Mouse (Mus musculus): ENCODE data around the gene Gas7. TPM values are rescaled to one million over a fixed set of nuclear protein-coding genes. Genes with fewer than 3 reads are reported as not detected.

Gene Gas7
- total RNA-seq, 1 experiment = 2.4 TPM

DNA sequence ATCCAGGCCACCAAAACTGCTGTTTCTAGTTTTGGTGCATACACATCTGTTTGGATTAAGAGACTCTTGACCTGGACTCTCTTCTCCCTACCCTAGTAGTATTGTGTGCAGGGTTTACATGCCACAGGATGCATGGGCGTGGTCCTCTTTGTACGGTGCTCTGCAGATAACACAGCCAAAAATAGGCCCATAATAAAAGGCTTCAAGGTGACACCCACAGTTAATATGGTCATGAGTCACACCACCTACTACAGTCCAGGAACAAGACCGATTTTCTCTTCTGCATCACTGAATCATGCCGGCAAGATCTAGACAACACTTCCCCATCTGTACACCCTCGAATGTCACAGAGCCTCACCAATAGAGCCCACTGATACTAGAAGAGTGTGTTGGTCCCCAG lies 266.2 kb downstream of the Gas7 start:
- H3K9ac ChIP-seq (ENCODE audit: insufficient read depth, low read depth, low read length, poor library complexity, severe bottlenecking) = no peak overlapping the region
- no peaks in the 10 kb centered on the region for H3K9me3 ChIP-seq (ENCODE audit: control insufficient read depth, insufficient read depth, low read depth, low read length)
- H3K4me1 ChIP-seq (ENCODE audit: control insufficient read depth in 2 of 2, insufficient read depth in 2 of 2, low read length in 2 of 2, poor library complexity in 1 of 2) = no peaks in the 10 kb centered on the region
- H3K4me3 ChIP-seq (ENCODE audit: insufficient read depth in 1 of 2, low read depth in 1 of 2, low read length in 2 of 2, poor library complexity in 1 of 2, severe bottlenecking in 1 of 2) = no peak overlapping the region
- no peak for DNase-seq (ENCODE audit: low read depth, low spot score)
- no peak overlapping the region for H3K27ac ChIP-seq (ENCODE audit: insufficient read depth, low read depth, low read length, poor library complexity, severe bottlenecking)
- TF ChIP-seq MAFK (IDR thresholded peaks at IDR 0.05; ENCODE audit: insufficient read depth, low read depth, low read length) (no peak), CHD2 (IDR thresholded peaks at IDR 0.05; ENCODE audit: low read depth, low read length) (no peak), ZC3H11A (IDR thresholded peaks at IDR 0.05; ENCODE audit: borderline replicate concordance, low read depth, low read length) (no peak), ZNF384 (IDR thresholded peaks at IDR 0.05; ENCODE audit: low read depth, low read length) (no peak), HCFC1 (IDR thresholded peaks at IDR 0.05; ENCODE audit: borderline replicate concordance, insufficient read depth, low read length) (no peak)
- no peaks in the 10 kb centered on the region for H3K36me3 ChIP-seq (ENCODE audit: control insufficient read depth, insufficient read depth, low read length, poor library complexity, severe bottlenecking)
- in situ Hi-C loops (cut with MboI; ENCODE audit: low sequenced_read_pairs in 2 of 2, unreplicated experiment in 2 of 2) = no loop called here

DNA sequence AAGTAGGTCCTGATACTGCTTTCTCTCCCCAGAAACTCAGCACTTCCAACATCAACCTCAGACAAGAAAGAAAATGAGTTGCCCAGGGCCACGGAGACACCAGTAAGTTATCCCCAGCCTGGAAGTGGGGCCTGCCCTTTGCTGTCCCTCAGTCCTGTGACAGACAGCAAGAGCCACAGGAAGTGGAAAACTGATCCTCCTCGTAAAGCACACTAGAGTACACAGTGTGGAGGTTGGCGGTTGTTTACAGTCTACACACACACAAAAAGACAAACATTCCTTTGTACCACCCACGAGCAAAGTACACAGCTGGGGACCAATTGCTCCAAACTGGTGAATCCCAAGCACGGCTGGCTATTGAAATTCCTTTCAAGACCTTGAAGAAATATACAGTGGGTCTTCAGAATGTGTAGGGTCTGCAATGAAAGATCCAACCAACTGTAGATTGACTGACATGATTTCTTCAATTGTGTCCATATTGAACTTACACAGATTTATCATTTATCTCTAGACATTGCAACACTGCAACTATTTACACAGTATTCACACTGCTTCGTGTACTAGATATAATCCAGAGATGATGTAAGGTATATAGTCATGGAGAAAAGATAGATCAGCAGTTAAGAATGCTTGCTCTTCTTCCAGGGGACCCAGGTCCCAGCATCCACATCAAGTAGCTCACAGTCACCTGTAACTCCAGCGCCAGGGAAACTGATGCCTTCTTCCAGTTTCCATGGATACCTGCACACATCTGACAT lies 267.3 kb downstream of the Gas7 start:
- Histone ChIP-seq H3K27ac (ENCODE audit: insufficient read depth, low read depth, low read length, poor library complexity, severe bottlenecking) (no peak overlapping the region), H3K36me3 (ENCODE audit: control insufficient read depth, insufficient read depth, low read length, poor library complexity, severe bottlenecking) (no peaks in the 10 kb centered on the region), H3K4me3 (ENCODE audit: insufficient read depth in 1 of 2, low read depth in 1 of 2, low read length in 2 of 2, poor library complexity in 1 of 2, severe bottlenecking in 1 of 2) (no peak overlapping the region), H3K9me3 (ENCODE audit: control insufficient read depth, insufficient read depth, low read depth, low read length) (no peaks in the 10 kb centered on the region), H3K9ac (ENCODE audit: insufficient read depth, low read depth, low read length, poor library complexity, severe bottlenecking) (no peak overlapping the region), H3K4me1 (ENCODE audit: control insufficient read depth in 2 of 2, insufficient read depth in 2 of 2, low read length in 2 of 2, poor library complexity in 1 of 2) (no peaks in the 10 kb centered on the region)
- DNase-seq (ENCODE audit: low read depth, low spot score) = no peak
- TF ChIP-seq CHD2 (IDR thresholded peaks at IDR 0.05; ENCODE audit: low read depth, low read length) (no peak), ZNF384 (IDR thresholded peaks at IDR 0.05; ENCODE audit: low read depth, low read length) (no peak), HCFC1 (IDR thresholded peaks at IDR 0.05; ENCODE audit: borderline replicate concordance, insufficient read depth, low read length) (no peak)
- in situ Hi-C loops (cut with MboI; ENCODE audit: low sequenced_read_pairs in 2 of 2, unreplicated experiment in 2 of 2) = no loop called here

DNA sequence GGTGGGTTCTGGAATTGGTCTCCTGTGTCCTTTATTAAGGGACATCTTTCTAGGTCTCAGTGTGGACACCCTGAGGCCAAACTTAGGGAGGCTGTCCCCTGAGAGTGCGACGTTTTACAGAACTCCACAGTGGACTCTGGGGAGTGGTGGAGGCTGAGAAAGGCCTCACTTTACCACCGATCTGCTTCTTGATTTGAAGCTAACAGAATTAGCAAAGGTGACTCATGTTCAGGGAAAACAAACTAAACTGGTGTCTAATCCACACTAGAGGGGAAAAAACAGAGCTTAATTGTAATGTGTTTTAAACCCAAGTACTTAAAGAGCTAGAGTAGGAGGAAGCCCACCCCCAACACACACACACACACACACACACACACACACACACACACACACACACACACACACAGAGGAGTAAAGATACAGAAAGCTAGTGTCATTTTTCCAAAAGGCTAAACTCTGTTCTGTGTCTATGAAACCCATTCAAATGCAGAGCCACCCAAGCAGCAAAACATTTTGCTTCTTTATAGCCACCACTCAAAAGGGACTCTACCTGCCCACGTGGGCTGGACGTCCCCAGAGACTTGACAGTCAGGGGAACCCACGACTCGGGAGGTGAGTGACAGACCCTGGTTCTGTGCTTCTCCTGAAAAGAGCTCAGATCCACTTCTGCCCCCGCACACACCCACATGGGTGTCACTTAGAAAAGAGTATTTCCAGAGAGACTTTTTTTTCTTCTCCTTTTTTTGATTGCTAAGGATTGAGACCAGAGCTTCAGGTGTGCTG lies 268.2 kb downstream of the Gas7 start:
- no peaks in the 10 kb centered on the region for H3K36me3 ChIP-seq (ENCODE audit: control insufficient read depth, insufficient read depth, low read length, poor library complexity, severe bottlenecking)
- H3K4me3 ChIP-seq (ENCODE audit: insufficient read depth in 1 of 2, low read depth in 1 of 2, low read length in 2 of 2, poor library complexity in 1 of 2, severe bottlenecking in 1 of 2) = no peak overlapping the region
- no peak overlapping the region for H3K27ac ChIP-seq (ENCODE audit: insufficient read depth, low read depth, low read length, poor library complexity, severe bottlenecking)
- no peaks in the 10 kb centered on the region for H3K4me1 ChIP-seq (ENCODE audit: control insufficient read depth in 2 of 2, insufficient read depth in 2 of 2, low read length in 2 of 2, poor library complexity in 1 of 2)
- in situ Hi-C loops (cut with MboI; ENCODE audit: low sequenced_read_pairs in 2 of 2, unreplicated experiment in 2 of 2) = no loop called here
- TF ChIP-seq CHD2 (IDR thresholded peaks at IDR 0.05; ENCODE audit: low read depth, low read length) = no peak
- TF ChIP-seq ZNF384 (IDR thresholded peaks at IDR 0.05; ENCODE audit: low read depth, low read length) = no peak
- TF ChIP-seq MAFK (IDR thresholded peaks at IDR 0.05; ENCODE audit: insufficient read depth, low read depth, low read length) = no peak
- no peak for TF ChIP-seq HCFC1 (IDR thresholded peaks at IDR 0.05; ENCODE audit: borderline replicate concordance, insufficient read depth, low read length)
- TF ChIP-seq ZC3H11A (IDR thresholded peaks at IDR 0.05; ENCODE audit: borderline replicate concordance, low read depth, low read length) = no peak
- no peaks in the 10 kb centered on the region for H3K9me3 ChIP-seq (ENCODE audit: control insufficient read depth, insufficient read depth, low read depth, low read length)
- no peak overlapping the region for H3K9ac ChIP-seq (ENCODE audit: insufficient read depth, low read depth, low read length, poor library complexity, severe bottlenecking)
- no peak for DNase-seq (ENCODE audit: low read depth, low spot score)

DNA sequence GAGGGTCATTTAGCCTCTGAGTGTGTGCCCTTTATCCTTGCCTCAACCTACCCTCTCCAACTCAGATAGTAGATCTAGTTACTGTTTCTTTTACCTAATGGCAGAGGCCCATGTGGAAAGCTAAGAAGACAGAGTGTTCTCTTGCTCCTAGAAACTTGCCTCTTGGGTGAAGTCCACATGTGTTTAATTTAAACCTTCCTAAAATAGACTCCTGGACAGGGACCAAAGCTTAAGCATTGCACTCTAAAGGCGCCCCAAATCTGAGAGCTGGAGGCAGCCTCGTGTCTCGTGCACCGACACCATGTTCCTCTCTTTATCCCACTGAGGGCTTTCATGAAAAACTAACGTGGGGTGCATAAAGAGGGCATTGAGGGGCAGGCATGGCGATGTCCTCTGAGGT lies 271.9 kb downstream of the Gas7 start:
- no peak overlapping the region for H3K27ac ChIP-seq (ENCODE audit: insufficient read depth, low read depth, low read length, poor library complexity, severe bottlenecking)
- no peak for DNase-seq (ENCODE audit: low read depth, low spot score)
- H3K9me3 ChIP-seq (ENCODE audit: control insufficient read depth, insufficient read depth, low read depth, low read length) = no peaks in the 10 kb centered on the region
- in situ Hi-C loops (cut with MboI; ENCODE audit: low sequenced_read_pairs in 2 of 2, unreplicated experiment in 2 of 2) = no loop called here
- no peaks in the 10 kb centered on the region for H3K36me3 ChIP-seq (ENCODE audit: control insufficient read depth, insufficient read depth, low read length, poor library complexity, severe bottlenecking)
- no peak overlapping the region for H3K9ac ChIP-seq (ENCODE audit: insufficient read depth, low read depth, low read length, poor library complexity, severe bottlenecking)
- no peaks in the 10 kb centered on the region for H3K4me1 ChIP-seq (ENCODE audit: control insufficient read depth in 2 of 2, insufficient read depth in 2 of 2, low read length in 2 of 2, poor library complexity in 1 of 2)
- TF ChIP-seq MAFK (IDR thresholded peaks at IDR 0.05; ENCODE audit: insufficient read depth, low read depth, low read length) (no peak), ZC3H11A (IDR thresholded peaks at IDR 0.05; ENCODE audit: borderline replicate concordance, low read depth, low read length) (no peak), HCFC1 (IDR thresholded peaks at IDR 0.05; ENCODE audit: borderline replicate concordance, insufficient read depth, low read length) (no peak), CHD2 (IDR thresholded peaks at IDR 0.05; ENCODE audit: low read depth, low read length) (no peak), ZNF384 (IDR thresholded peaks at IDR 0.05; ENCODE audit: low read depth, low read length) (no peak)
- H3K4me3 ChIP-seq (ENCODE audit: insufficient read depth in 1 of 2, low read depth in 1 of 2, low read length in 2 of 2, poor library complexity in 1 of 2, severe bottlenecking in 1 of 2) = no peak overlapping the region

Data from ES-E14 (cell line).